Mouse (Mus musculus): ENCODE measurements around the gene Chst14.

GRCm38 (mm10) chr2:118896914-118897291 lies 29.4 kb upstream of the Chst14 start:
- no peak for TF ChIP-seq CTCF (IDR thresholded peaks at IDR 0.05; ENCODE audit: borderline replicate concordance, insufficient read depth, low read length)
- no peak for TF ChIP-seq POLR2A (IDR thresholded peaks at IDR 0.05; ENCODE audit: low read depth, low read length)

Measured in embryonic fibroblast, embryonic 13.5 days (primary cell).